Mouse (Mus musculus) layer of hippocampus, adult 9-10 months (tissue): ENCODE measurements around the gene Nectin4.
"Not testable (repeated sequence)": the region's sequence is repeated elsewhere in the genome, so short reads cannot be mapped to it uniquely, and the experiment has no call there.

Experiments
- DNase-seq: peaks from one replicate; pipeline ENCODE4 v3.0.0; 2022; ENCODE audit warnings: low spot score

Gene Nectin4

DNA sequence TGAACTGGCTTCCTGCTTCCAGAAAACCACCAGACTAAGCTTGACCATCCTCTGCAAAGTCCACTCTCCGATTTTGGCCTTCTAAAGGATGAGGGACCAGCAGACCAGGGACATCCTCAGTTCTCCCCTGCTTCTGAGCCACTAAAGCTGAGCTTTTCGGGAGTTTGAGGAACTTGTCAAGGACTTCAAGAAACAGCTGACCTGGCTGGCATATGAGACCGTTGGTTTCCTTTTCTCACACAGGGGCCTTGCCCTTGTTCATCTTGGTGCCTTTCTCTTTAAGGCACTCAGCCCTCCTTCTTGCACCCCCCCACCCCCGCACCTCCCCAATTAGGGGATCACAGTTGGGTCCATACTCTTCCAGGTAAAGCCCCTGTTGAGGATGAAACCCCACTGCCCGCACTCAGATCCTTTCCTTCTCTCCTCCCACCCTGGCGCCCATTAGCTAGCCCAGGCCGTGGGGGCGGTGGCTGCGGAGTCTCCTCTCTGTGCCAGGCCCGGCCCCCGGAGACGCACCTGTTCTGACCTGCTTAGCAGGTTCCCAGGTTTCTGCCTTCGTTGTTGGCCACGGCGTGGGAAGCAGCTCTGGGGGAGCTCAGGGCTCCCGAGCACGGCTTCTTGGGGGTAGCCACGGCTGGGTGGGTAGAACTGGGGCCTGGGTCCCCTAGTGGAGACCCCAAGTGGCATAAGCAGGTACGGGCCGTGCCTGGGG is at the start of gene Nectin4:
Gene Nectin4 (plus strand): TSS at position 255 of the 712 bp plus-strand sequence.
- DNase-seq, result no peak

- DNase-seq, result no peak
Measured at GRCm38 (mm10) chr1:171320151-171320550, 49.7 kb upstream of the Nectin4 start.

GRCm38 (mm10) chr1:171321415-171321814 is 48.5 kb upstream of the Nectin4 start:
- no peak for DNase-seq

DNA sequence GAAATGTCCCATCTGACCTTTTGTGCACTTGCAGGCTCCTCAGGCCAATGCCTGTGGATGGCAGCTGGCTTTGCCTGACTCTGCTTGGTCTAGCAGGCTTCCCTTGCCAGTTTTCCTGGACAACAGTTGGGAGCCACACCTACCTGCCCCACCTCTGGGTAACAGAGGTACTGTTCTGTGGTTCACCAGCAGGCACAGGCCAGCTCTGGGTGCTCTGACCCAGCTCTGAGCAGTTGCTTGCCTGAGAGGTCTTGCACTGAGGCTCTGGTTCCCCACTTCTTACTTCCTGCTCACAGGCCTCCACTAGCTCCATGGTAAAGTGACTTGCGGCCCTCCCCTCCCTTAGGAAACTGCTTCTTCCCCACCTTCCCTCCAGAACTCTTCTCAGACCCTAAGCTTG is 47.9 kb upstream of the Nectin4 start:
- DNase-seq, result no peak

GRCm38 (mm10) chr1:171325571-171325970 is 44.3 kb upstream of the Nectin4 start:
- DNase-seq, result no peak

DNA sequence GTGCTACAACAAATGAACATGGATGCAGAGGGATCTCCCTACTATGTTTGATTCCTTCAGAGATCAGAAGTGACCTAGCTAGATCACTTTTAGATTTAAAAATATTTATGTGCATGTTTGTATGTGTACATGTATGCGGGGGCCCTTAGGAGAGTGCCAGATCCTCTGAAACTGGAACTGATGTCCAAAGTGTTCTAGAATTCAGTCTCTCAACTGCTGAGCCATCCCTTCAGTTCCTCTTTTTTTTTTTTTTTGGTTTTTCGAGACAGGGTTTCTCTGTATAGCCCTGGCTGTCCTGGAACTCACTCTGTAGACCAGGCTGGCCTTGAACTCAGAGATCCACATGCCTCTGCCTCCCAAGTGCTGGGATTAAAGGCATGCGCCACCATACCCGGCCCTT is 43.3 kb upstream of the Nectin4 start:
- DNase-seq, result not testable (repeated sequence)

GRCm38 (mm10) chr1:171328244-171328643 is 41.7 kb upstream of the Nectin4 start:
- DNase-seq, result no peak

DNA sequence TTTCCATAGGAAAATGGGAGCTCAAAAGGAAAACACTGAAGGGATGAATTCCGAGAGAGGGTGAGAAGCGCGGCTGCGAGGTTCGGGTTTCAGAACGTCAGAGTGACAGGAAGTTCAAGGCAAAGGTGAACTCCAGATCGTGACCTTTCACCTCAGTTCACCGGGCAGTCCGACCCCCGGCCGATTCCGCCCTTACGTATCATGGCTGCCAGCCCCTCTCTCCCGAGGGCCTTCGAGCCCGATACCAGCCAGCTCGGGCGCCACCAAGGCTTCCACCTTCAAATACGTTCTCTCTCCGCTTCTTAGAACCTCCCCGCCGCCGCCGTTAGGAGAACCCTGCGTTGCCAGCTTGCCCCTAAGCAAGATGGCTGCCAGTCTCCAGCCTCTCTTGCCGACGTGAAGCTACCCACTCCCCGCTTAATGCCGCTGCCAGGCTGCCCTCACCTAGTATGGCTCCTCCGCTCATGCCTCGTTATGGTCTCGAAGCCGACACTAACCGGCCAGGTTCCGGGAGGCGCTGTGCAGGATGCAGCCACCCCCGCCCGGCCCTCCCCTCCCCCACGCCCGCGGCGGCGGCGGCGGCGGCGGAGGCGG is 41.0 kb upstream of the Nectin4 start, which contains the start of gene Dedd:
Gene Dedd (plus strand): TSS at position 307 of the 594 bp plus-strand sequence.
- DNase-seq, result peak; percentile 93

- DNase-seq, result no peak
Measured at GRCm38 (mm10) chr1:171329433-171330215, 40.3 kb upstream of the Nectin4 start.

- DNase-seq, result no peak
Measured at GRCm38 (mm10) chr1:171330216-171330560, 39.7 kb upstream of the Nectin4 start.

- DNase-seq, result no peak
Measured at GRCm38 (mm10) chr1:171342262-171343207, 27.4 kb upstream of the Nectin4 start.

DNA sequence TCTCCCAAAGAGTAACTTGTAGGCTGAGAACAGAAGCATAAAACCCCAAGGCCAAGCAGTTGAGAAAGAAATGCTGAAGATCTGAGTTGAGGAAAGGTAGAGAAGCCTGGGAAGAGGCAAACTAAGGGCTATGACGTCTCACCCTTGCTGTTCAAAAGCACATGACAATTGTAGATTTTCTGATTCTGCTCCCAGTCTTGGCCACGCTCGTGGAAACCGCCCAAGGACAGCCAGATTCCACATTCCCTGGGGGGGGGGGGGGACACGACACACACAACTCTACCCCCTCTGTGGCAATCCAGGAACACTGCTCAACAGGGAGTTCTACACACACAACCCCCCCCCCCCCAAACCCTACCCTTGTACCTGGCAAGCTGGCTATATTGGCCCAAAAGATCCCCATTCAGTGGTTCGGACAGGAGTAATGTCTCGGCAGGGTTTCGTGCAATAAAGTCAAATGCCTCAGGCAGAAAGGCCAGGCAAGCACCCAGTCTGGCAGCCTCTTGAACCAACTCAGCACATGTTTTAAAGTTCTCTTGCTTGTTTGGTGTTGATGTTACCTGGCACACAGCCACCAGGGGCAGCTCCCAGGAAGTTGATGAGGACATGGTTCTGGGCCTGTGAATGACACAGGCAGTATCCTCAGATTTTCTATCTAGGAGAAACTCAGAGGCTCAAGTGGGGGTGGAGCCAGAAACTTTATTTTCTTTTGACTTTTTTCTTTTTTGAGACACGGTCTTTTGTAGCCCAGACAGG is 25.8 kb upstream of the Nectin4 start:
- DNase-seq, result no peak

- DNase-seq, result no peak
Measured at GRCm38 (mm10) chr1:171344715-171345114, 25.2 kb upstream of the Nectin4 start.

DNA sequence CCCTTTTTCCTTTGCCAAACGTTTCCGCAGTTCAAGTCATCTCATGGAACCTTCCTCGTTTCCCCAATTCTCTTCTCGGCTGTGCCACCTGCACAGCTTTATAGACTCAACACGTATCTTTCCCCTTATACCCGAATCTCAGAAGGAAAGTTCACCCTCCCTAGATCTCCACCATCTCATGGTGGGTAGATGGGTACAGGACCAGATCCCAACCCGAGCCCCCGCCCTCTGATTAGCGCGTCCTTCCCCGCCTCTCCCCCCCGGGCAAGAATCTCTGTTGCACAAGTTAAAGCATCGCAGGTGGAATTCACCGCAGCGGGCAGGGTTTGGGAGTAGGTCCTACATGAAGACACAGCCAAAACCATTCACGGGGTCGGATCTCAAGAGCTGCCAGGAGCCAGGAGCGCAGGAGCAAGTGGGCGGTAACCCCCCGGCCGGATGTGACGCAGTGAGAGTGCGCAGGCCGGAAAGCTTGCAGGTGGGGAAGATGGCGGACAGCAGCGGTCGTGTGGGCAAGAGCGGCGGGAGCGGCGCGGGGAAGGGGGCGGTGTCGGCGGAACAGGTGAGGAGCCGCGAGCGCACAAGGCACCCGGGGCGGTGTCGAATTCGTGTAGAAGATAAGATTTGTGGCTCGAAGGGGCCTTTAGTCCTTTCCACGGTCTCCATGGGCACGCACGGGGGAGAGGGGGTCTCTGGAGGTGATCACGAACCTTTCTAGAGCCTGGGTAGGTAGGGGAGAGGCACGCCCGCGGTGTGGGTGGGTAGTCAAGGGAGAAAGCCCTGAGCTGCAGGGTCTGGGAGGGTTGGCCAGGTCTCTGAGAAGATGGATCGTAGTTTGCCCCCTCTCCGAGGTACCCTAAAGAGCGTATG is 24.4 kb upstream of the Nectin4 start, which contains the start of the genes Nit1 and Pfdn2:
Gene Nit1 (minus strand): TSS at position 422 of the 870 bp plus-strand sequence.
Gene Pfdn2 (plus strand): TSS at position 446 of the 870 bp plus-strand sequence.
- DNase-seq, result peak; percentile 53

- no peak for DNase-seq
Measured at GRCm38 (mm10) chr1:171346095-171346450, 23.8 kb upstream of the Nectin4 start.

DNA sequence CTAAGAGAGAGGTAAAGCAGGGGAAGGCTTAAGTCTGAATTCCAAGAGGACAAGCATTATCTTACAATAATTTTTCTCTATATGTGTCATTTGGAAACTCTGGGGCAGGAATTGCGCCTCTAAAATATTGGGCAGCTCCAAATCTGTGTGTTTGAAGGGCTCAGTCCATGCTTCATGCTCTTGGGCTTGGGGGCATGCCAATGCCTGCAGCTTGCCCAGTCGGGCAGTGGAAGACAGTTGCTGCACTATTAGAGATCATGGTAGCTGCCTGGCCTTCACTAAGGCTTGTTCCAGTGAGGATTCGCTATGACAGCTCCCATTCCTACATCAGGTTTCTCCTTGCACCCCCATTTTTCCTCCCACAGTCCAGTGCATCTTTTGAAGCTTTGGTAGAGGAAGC is 21.2 kb upstream of the Nectin4 start:
- no peak for DNase-seq

- no peak for DNase-seq
Measured at GRCm38 (mm10) chr1:171349210-171349609, 20.7 kb upstream of the Nectin4 start.

GRCm38 (mm10) chr1:171355812-171356340 is 14.0 kb upstream of the Nectin4 start:
- DNase-seq, result no peak

GRCm38 (mm10) chr1:171356814-171357213 is 13.1 kb upstream of the Nectin4 start:
- DNase-seq, result no peak

- no peak for DNase-seq
Measured at GRCm38 (mm10) chr1:171358421-171358820, 11.5 kb upstream of the Nectin4 start.
